Mouse (Mus musculus) heart, postnatal 0 days (tissue): Measurements from ENCODE around the gene Rnf8.

Source experiments
- CTCF ChIP-seq: IDR thresholded peaks from 2 replicates; pipeline ENCODE4 v1.5.1; 2016; ENCODE audit warnings: antibody characterized with exemption, control low read depth, low read depth
- EP300 ChIP-seq: IDR thresholded peaks from 2 replicates; pipeline ENCODE4 v1.6.1; 2016; ENCODE audit warnings: antibody characterized with exemption, low read depth

DNA sequence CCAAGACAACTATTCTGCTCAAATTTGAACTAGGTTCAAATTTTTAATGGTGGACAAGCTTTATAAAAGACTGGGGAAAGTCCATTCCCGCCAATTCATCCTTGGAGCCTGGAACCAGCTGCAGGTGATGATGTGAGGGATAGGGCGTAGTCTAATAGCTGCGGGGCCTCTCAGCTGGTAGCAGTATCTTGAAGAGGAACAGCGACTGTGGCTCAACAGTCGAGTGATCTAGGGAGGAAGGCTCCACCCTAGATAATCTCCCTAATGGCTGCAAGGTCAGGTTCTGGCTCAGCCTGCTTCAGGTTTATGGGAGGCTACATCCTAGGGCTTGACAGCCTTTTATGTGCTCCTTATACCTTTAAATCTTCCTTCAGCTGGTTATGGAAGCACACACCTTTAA lies 15.0 kb downstream of the Rnf8 start:
- TF ChIP-seq CTCF (no peak), EP300 (no peak)
